Mouse (Mus musculus): Measurements from ENCODE around the gene Commd8.

Gene Commd8

GRCm38 (mm10) chr5:72167594-72168284 lies at the start of gene Commd8:
TSS of gene Commd8 (minus strand) at chr5:72168189.
- peak; percentile 92 to 97 for DNase-seq (ENCODE audit: low spot score in 2 of 2)

- DNase-seq (ENCODE audit: low spot score in 2 of 2), result no peak
These were observed 43.8 kb upstream of the Commd8 start for GRCm38 (mm10) chr5:72211741-72212140.

GRCm38 (mm10) chr5:72210812-72211139 lies 42.8 kb upstream of the Commd8 start:
- DNase-seq (ENCODE audit: low spot score in 2 of 2), result no peak

GRCm38 (mm10) chr5:72210123-72210811 lies 42.3 kb upstream of the Commd8 start:
- DNase-seq (ENCODE audit: low spot score in 2 of 2), result no peak

- no peak for DNase-seq (ENCODE audit: low spot score in 2 of 2)
These were observed 40.5 kb upstream of the Commd8 start for GRCm38 (mm10) chr5:72208515-72208914.

GRCm38 (mm10) chr5:72205271-72205670 lies 37.3 kb upstream of the Commd8 start:
- DNase-seq (ENCODE audit: low spot score in 2 of 2), result no peak

GRCm38 (mm10) chr5:72204507-72204906 lies 36.5 kb upstream of the Commd8 start:
- no peak for DNase-seq (ENCODE audit: low spot score in 2 of 2)

- no peak for DNase-seq (ENCODE audit: low spot score in 2 of 2)
These were observed 35.7 kb upstream of the Commd8 start for GRCm38 (mm10) chr5:72203734-72204073.

GRCm38 (mm10) chr5:72203028-72203733 lies 35.2 kb upstream of the Commd8 start:
- peak; percentile 90 for DNase-seq (ENCODE audit: low spot score in 2 of 2)

GRCm38 (mm10) chr5:72202016-72202415 lies 34.0 kb upstream of the Commd8 start:
- no peak for DNase-seq (ENCODE audit: low spot score in 2 of 2)

GRCm38 (mm10) chr5:72201600-72201999 lies 33.6 kb upstream of the Commd8 start:
- DNase-seq (ENCODE audit: low spot score in 2 of 2), result no peak

- DNase-seq (ENCODE audit: low spot score in 2 of 2), result no peak
These were observed 27.5 kb upstream of the Commd8 start for GRCm38 (mm10) chr5:72195442-72195841.

- no peak for DNase-seq (ENCODE audit: low spot score in 2 of 2)
These were observed 23.9 kb upstream of the Commd8 start for GRCm38 (mm10) chr5:72191932-72192331.

- no peak for DNase-seq (ENCODE audit: low spot score in 2 of 2)
These were observed 23.2 kb upstream of the Commd8 start for GRCm38 (mm10) chr5:72191154-72191553.

GRCm38 (mm10) chr5:72184437-72185100 lies 16.6 kb upstream of the Commd8 start:
- DNase-seq (ENCODE audit: low spot score in 2 of 2), result no peak

GRCm38 (mm10) chr5:72183929-72184328 lies 15.9 kb upstream of the Commd8 start:
- DNase-seq (ENCODE audit: low spot score in 2 of 2), result no peak

GRCm38 (mm10) chr5:72182804-72183203 lies 14.8 kb upstream of the Commd8 start:
- no peak for DNase-seq (ENCODE audit: low spot score in 2 of 2)

GRCm38 (mm10) chr5:72181194-72181593 lies 13.2 kb upstream of the Commd8 start:
- DNase-seq (ENCODE audit: low spot score in 2 of 2), result no peak

- DNase-seq (ENCODE audit: low spot score in 2 of 2), result no peak
These were observed 7.5 kb upstream of the Commd8 start for GRCm38 (mm10) chr5:72175530-72175929.

- DNase-seq (ENCODE audit: low spot score in 2 of 2), result no peak
These were observed 7.1 kb upstream of the Commd8 start for GRCm38 (mm10) chr5:72175050-72175449.

GRCm38 (mm10) chr5:72173521-72173920 lies 5.5 kb upstream of the Commd8 start:
- DNase-seq (ENCODE audit: low spot score in 2 of 2), result no peak

GRCm38 (mm10) chr5:72172675-72173074 lies 4.7 kb upstream of the Commd8 start:
- DNase-seq (ENCODE audit: low spot score in 2 of 2), result no peak
